Mouse (Mus musculus) urinary bladder, adult 2 months (tissue): ENCODE measurements around the gene Rab30. TPM values are rescaled to one million over a fixed set of nuclear protein-coding genes. Genes with fewer than 3 reads are reported as not detected.

Source experiments
- polyA plus RNA-seq: library from polyadenylated mRNA; depleted of rRNA; stranded (reverse); fragments of >200 nt; gene quantifications from 2 replicates; pipeline ENCODE4 v1.2.3, GENCODE M21; 2012; rRNA removed

The Rab30 gene
- polyA plus RNA-seq, 1 experiment, result 10.2 TPM

Other genes with a start within 250 kb of the Rab30 start
- 31.4 and 37.3 TPM in 2 replicates for gene Ccdc90b, start 180.5 kb upstream of the Rab30 start, polyA plus RNA-seq
- 2.4 and 2.5 TPM in 2 replicates for gene Ankrd42, start 104.5 kb upstream of the Rab30 start, polyA plus RNA-seq
- gene Pcf11, start 71.7 kb upstream of the Rab30 start, polyA plus RNA-seq, result 30.2 and 39.3 TPM in 2 replicates
- 0.66 and 0.77 TPM in 2 replicates for gene Ddias, start 132.6 kb downstream of the Rab30 start, polyA plus RNA-seq
- gene Prcp, start 132.9 kb downstream of the Rab30 start, polyA plus RNA-seq, result 20.4 and 21.0 TPM in 2 replicates